Mouse (Mus musculus) small intestine, adult 2 months (tissue): ENCODE measurements around the gene Cldn4.

Experiments
- CTCF ChIP-seq: fragments of 200-500 bp; IDR thresholded peaks from 2 replicates; pipeline ENCODE4 v1.5.1; 2012; ENCODE audit warnings: low read depth, mild to moderate bottlenecking, control low read depth, inconsistent platforms, low read length, moderate library complexity, mixed read lengths; ENCODE audit not compliant: insufficient replicate concordance, insufficient read length; ENCODE audit errors: extremely low read depth
- POLR2A ChIP-seq: fragments of 200-500 bp; IDR thresholded peaks from 2 replicates; pipeline ENCODE4 v1.6.1; 2012; ENCODE audit warnings: low read depth, mild to moderate bottlenecking, control low read depth, inconsistent platforms, low read length, moderate library complexity

GRCm38 (mm10) chr5:134974294-134974693 lies 27.6 kb upstream of the Cldn4 start:
- TF ChIP-seq CTCF (no peak), POLR2A (no peak)
